Mouse (Mus musculus) ES-Bruce4 (cell line): Measurements from ENCODE around the gene Golgb1.

ENCODE experiments used
- CTCF ChIP-seq: IDR thresholded peaks from one replicate; pipeline ENCODE4 v1.8.1; 2011; ENCODE audit warnings: low read depth, low read length
- EP300 ChIP-seq: IDR thresholded peaks from 2 replicates; pipeline ENCODE4 v1.6.1; 2011; ENCODE audit warnings: low read depth, low read length; ENCODE audit not compliant: insufficient read depth
- POLR2A ChIP-seq: IDR thresholded peaks from one replicate; pipeline ENCODE4 v1.8.1; 2011; ENCODE audit warnings: low read length; ENCODE audit not compliant: insufficient read depth

- TF ChIP-seq POLR2A (no peak), CTCF (no peak), EP300 (no peak)
Measured at GRCm38 (mm10) chr16:36893317-36893716, 18.4 kb downstream of the Golgb1 start.
